In the genomic region with DNA sequence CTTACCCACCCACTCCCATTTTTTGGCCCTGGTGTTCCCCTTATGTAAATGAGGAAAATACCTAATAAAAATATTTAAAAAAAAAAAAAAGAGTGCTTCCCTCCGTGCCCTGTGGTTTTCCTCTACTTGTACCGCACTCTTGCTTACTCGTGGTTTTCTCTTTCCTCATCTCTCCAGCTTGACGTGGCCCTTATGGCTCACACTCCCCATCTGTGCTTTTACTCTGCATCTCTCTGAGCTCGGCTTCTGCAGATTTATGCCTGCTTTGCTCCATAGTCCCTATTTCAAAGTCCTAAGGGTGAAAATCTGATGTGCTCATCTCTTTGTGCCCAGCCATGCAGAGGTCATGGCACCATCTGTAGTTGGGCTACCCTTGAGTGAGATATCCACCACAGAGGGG, we compare ENCODE assay signal across 21 mouse cellular contexts.
A peak's percentile ranks its signal among the peaks of the same experiment; 100 is the strongest.
DNase-seq lines count a peak whose midpoint lies in the region; TF ChIP-seq lines count a peak whose summit lies in the region.
"Had no signal": no experiment of that assay in that cellular context is flagged by ENCODE, and none has a peak within 500 bp of the region (broad histone marks: within the 10 kb centered on the region; RNA-seq: fewer than 3 reads in every experiment).

No protein-coding gene starts in this region.

- peak; percentile 25 for DNase-seq in layer of hippocampus, adult 11-12 months (ENCODE audit: low spot score)
- no peak for DNase-seq in layer of hippocampus, postnatal 10 days (ENCODE audit: low spot score in 2 of 2)
- DNase-seq in layer of hippocampus, adult 2 months (ENCODE audit: low spot score in 2 of 2): peak; percentile 21 to 26
- DNase-seq in layer of hippocampus, postnatal 25 days (ENCODE audit: extremely low spot score in 1 of 2, low spot score in 1 of 2): no peak
- peak; percentile 14 for DNase-seq in right cerebral cortex, adult 18-20 months
- no peak for DNase-seq in right cerebral cortex, postnatal 10 days (ENCODE audit: low spot score in 2 of 2)
- DNase-seq in embryo, embryonic 10.5 days (ENCODE audit: low spot score): no peak
- DNase-seq: adrenal gland, adult 2 months; adrenal gland, postnatal 10 days; adrenal gland, postnatal 25 days; cerebellum, adult 11-12 months; cerebellum, adult 2 months; cerebellum, adult 9-10 months; cerebellum, postnatal 10 days; cerebellum, postnatal 25 days; embryo, embryonic 11 days had no signal

- no peak overlapping the region for H3K4me3 ChIP-seq in layer of hippocampus, adult 2 months
- H3K4me3 ChIP-seq: embryonic facial prominence, embryonic 13.5 days; embryonic facial prominence, embryonic 15.5 days; erythroblast, embryonic 14.5 days; forebrain, embryonic 10.5 days; forebrain, embryonic 12.5 days had no signal

- H3K27ac ChIP-seq in layer of hippocampus, adult 2 months: peak overlapping the region; percentile 46; the same call in 1 of the 2 replicates
- H3K27ac ChIP-seq: embryonic facial prominence, embryonic 13.5 days; embryonic facial prominence, embryonic 15.5 days; forebrain, embryonic 10.5 days; forebrain, embryonic 12.5 days had no signal

- no peak for TF ChIP-seq CTCF in layer of hippocampus, adult 2 months (conservative IDR thresholded peaks at IDR 0.05)

Comparison
In these comparisons a context has a peak if more than half of its experiments do, and no peak if none do; other contexts are left out.
1. DNase-seq: peak in layer of hippocampus, adult 11-12 months (single experiment), layer of hippocampus, adult 2 months (2 of 2) and right cerebral cortex, adult 18-20 months (single experiment); none in layer of hippocampus, postnatal 10 days (0 of 2), layer of hippocampus, postnatal 25 days (0 of 2), right cerebral cortex, postnatal 10 days (0 of 2) and embryo, embryonic 10.5 days (single experiment).